Mouse (Mus musculus) adrenal gland, postnatal 10 days (tissue): ENCODE results near the gene Papss1. TPM values are rescaled to one million over a fixed set of nuclear protein-coding genes. Genes with fewer than 3 reads are reported as not detected.
A peak's percentile ranks its signal among the peaks of the same experiment; 100 is the strongest.

ENCODE experiments used
- DNase-seq: peaks from one replicate; pipeline ENCODE4 v3.0.0; 2021; ENCODE audit warnings: mixed read lengths
- total RNA-seq, 2 experiments: library from RNA; stranded (reverse); gene quantifications; 2 replicates each; pipeline ENCODE4 v1.2.3; 2021

Papss1 gene
- total RNA-seq, 2 experiments from 2014 or later = 42.2 to 48.9 TPM

GRCm38 (mm10) chr3:131634091-131634490, 69.5 kb downstream of the Papss1 start:
- no peak for DNase-seq

GRCm38 (mm10) chr3:131636126-131636525, 71.6 kb downstream of the Papss1 start:
- DNase-seq = peak; percentile 41

- DNase-seq = no peak
These were observed 72.4 kb downstream of the Papss1 start for GRCm38 (mm10) chr3:131637008-131637407.

GRCm38 (mm10) chr3:131637664-131638063, 73.1 kb downstream of the Papss1 start:
- no peak for DNase-seq

- peak; percentile 72 for DNase-seq
These were observed 73.6 kb downstream of the Papss1 start for GRCm38 (mm10) chr3:131638216-131638615.

- DNase-seq = no peak
These were observed 78.2 kb downstream of the Papss1 start for GRCm38 (mm10) chr3:131642681-131643292.

- no peak for DNase-seq
These were observed 80.6 kb downstream of the Papss1 start for GRCm38 (mm10) chr3:131645203-131645602.

- peak; percentile 73 for DNase-seq
These were observed 89.8 kb downstream of the Papss1 start for GRCm38 (mm10) chr3:131654366-131654765.

- no peak for DNase-seq
These were observed 91.5 kb downstream of the Papss1 start for GRCm38 (mm10) chr3:131656032-131656431.

- no peak for DNase-seq
These were observed 95.6 kb downstream of the Papss1 start for GRCm38 (mm10) chr3:131660126-131660525.

- no peak for DNase-seq
These were observed 96.1 kb downstream of the Papss1 start for GRCm38 (mm10) chr3:131660629-131661028.

GRCm38 (mm10) chr3:131662589-131663148, 98.1 kb downstream of the Papss1 start:
- DNase-seq = no peak

- no peak for DNase-seq
These were observed 105.3 kb downstream of the Papss1 start for GRCm38 (mm10) chr3:131669910-131670309.

- DNase-seq = no peak
These were observed 121.5 kb downstream of the Papss1 start for GRCm38 (mm10) chr3:131686106-131686505.

GRCm38 (mm10) chr3:131689949-131690348, 125.4 kb downstream of the Papss1 start:
- DNase-seq = no peak

GRCm38 (mm10) chr3:131690543-131690942, 126.0 kb downstream of the Papss1 start:
- DNase-seq = no peak

GRCm38 (mm10) chr3:131691202-131691601, 126.6 kb downstream of the Papss1 start:
- no peak for DNase-seq

Other genes with a start within 250 kb of the Papss1 start
- 10 to 100 TPM in 1 of 2 experiments, 1 to 10 TPM in 1; 5.4 to 13.8 TPM for gene Sgms2, start 73.4 kb upstream of the Papss1 start, total RNA-seq